Mouse (Mus musculus): Measurements from ENCODE around the gene Trim65. TPM values are rescaled to one million over a fixed set of nuclear protein-coding genes. Genes with fewer than 3 reads are reported as not detected.
A peak's percentile ranks its signal among the peaks of the same experiment; 100 is the strongest.
"Not testable (repeated sequence)": the region's sequence is repeated elsewhere in the genome, so short reads cannot be mapped to it uniquely, and the experiment has no call there.

Gene Trim65
- total RNA-seq, 2 experiments from 2014 or later, result 3.3 to 3.5 TPM

- intact Hi-C loops (cut with DNase I; ENCODE audit: low total_unique reads), result loop anchor here (5.0 kb wide), 1 partner anchor 74 kb away; no protein-coding TSS in a partner anchor
Measured at GRCm38 (mm10) chr11:116143468-116143867, 12.5 kb upstream of the Trim65 start.

DNA sequence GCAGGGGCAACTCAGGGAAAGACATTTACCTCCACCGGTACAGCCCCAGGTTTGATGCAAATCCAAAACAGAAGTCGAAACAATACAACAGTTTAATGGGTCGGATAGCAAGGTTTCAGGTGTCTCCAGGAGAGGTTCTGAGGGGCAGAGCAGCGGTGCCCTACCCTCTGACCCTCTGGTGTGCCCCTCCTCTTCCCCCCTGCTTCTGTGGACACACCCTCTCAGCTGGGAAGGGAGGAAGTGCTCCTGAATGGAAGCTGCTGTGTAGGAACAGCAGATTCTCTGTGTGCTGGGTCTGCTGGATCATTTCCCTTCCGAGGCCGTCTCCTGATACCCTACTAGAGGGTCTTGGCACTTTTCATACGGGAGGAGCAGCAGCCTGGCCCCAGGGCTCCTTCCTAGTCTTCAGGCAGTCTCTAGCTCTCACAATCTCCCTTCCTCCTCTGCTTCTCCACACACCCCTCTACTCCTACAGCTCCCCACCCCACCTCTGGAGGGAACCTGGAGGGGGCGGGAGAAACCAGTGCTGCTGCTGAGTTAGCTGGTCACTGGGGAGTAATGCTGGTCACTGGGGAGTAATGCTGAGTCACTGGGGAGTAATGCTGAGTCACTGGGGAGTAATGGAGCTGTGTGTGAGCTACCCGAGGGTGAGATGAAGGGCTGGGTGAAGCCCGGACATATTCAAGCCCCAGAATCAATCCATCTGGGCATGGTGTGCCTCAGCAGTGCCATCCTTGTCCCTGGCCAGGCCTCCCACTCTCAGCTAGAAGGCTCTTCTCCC lies 11.5 kb upstream of the Trim65 start:
- no peak for DNase-seq
- intact Hi-C loops (cut with DNase I; ENCODE audit: low total_unique reads), result loop anchor here (5.0 kb wide), 1 partner anchor 75 kb away; no protein-coding TSS in a partner anchor

More at GRCm38 (mm10) chr11:116143468-116143867, 12.5 kb upstream of the Trim65 start:
- no peak for DNase-seq

DNA sequence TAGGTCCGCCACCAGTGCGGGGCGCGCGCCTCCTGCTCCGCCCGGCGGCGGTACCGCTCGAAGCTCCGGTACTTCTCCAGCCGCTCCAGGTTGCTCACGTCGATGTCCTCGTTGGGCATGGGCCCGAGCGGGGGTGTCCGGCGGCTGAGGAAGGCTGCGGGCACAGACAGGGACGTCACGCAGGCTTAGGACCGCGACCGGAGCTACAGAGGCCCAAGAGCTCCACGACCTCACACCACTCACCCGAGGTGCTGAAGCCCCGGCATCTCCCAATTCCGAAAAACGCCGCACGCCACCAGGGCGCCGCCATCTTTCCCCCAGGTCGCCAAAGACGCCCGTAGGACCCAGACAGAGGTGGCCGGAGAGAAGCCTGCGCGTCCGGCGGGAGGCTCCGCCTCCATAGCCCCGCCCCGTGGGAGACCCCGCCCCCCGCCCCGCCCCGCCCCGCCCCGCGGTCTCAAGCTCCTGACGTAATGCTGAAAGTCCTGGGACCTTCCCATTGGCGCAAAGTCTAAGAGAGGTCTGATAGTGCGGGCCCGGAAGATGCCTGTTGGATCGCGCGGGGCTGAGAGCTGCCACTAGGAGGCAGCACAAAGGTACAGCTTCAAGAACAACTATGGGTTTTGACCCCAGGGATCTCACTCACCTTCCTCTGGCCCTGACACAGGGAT lies 7.7 kb upstream of the Trim65 start, which contains the start of gene Mrpl38:
Gene Mrpl38 (minus strand): TSS at position 401 of the 671 bp plus-strand sequence.
- peak; percentile 89 for DNase-seq
- intact Hi-C loops (cut with DNase I; ENCODE audit: low total_unique reads), result loop anchor here (10.0 kb wide), 1 partner anchor 104 kb away; the partner anchor contains the start of gene Unk

- intact Hi-C loops (cut with DNase I; ENCODE audit: low total_unique reads), result loop anchor here (10.0 kb wide), 1 partner anchor 103 kb away; the partner anchor contains the start of gene Unk
Measured at GRCm38 (mm10) chr11:116138096-116138467, 7.2 kb upstream of the Trim65 start.

DNA sequence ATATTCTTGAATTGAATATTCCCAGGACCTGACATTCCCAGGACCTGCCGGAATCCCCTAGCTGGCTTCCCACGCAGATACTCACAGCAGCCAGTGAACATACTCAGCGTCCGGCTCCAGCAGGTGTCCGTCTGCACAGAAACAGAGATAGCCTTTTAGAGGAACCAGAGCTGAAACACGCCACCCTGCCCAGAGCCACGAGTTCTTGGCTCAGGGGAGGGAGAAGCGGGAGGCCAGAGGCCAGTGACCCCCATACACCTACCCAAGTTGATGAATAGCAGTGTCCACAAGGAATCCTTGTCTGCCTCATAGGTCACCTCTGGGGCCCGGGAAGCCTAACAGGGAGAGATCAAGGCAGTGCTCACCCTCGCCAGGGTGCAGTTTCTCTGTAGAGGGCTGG lies 3.2 kb upstream of the Trim65 start:
- intact Hi-C loops (cut with DNase I; ENCODE audit: low total_unique reads), result loop anchor here (10.0 kb wide), 1 partner anchor 99 kb away; the partner anchor contains the start of gene Unk
- DNase-seq, result no peak

More at GRCm38 (mm10) chr11:116138096-116138467, 7.2 kb upstream of the Trim65 start:
- DNase-seq, result no peak

DNA sequence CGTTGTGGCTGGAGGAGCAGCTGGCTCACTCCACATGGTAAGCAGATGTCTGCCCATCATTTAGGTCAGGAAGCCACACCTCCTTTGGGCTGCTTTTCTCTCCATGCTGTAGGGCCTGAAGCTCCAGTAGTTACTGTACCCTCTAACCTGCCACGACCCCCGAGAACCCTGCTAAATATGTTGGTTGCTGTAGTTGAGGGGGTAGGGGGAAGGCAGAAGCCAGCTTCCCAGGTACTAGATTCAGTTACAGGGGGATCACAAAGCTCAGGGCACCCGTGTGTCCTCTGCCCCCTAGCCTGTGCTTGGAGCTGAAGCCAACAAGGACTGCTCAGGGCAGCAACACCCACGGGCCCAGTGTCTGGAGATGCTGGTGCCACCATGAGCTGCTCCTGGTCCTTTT lies 2.6 kb upstream of the Trim65 start:
- no peak for DNase-seq
- intact Hi-C loops (cut with DNase I; ENCODE audit: low total_unique reads), result loop anchor here (10.0 kb wide), 1 partner anchor 99 kb away; the partner anchor contains the start of gene Unk

GRCm38 (mm10) chr11:116132366-116133333 lies 1.7 kb upstream of the Trim65 start:
- DNase-seq, result no peak
- intact Hi-C loops (cut with DNase I; ENCODE audit: low total_unique reads), result loop anchor here (10.0 kb wide), 1 partner anchor 98 kb away; the partner anchor contains the start of gene Unk

GRCm38 (mm10) chr11:116131349-116132170 lies 632 bp upstream of the Trim65 start:
- intact Hi-C loops (cut with DNase I; ENCODE audit: low total_unique reads), result loop anchor here (10.0 kb wide), 1 partner anchor 97 kb away; the partner anchor contains the start of gene Unk

GRCm38 (mm10) chr11:116129993-116130487 lies 888 bp downstream of the Trim65 start:
- DNase-seq, result no peak
- intact Hi-C loops (cut with DNase I; ENCODE audit: low total_unique reads), result loop anchor here (2.0 to 10.0 kb wide), 2 partner anchors 39 to 95 kb away; partner anchors contain the start of gene Unk

More at GRCm38 (mm10) chr11:116131349-116132170, 632 bp upstream of the Trim65 start:
- no peak for DNase-seq

DNA sequence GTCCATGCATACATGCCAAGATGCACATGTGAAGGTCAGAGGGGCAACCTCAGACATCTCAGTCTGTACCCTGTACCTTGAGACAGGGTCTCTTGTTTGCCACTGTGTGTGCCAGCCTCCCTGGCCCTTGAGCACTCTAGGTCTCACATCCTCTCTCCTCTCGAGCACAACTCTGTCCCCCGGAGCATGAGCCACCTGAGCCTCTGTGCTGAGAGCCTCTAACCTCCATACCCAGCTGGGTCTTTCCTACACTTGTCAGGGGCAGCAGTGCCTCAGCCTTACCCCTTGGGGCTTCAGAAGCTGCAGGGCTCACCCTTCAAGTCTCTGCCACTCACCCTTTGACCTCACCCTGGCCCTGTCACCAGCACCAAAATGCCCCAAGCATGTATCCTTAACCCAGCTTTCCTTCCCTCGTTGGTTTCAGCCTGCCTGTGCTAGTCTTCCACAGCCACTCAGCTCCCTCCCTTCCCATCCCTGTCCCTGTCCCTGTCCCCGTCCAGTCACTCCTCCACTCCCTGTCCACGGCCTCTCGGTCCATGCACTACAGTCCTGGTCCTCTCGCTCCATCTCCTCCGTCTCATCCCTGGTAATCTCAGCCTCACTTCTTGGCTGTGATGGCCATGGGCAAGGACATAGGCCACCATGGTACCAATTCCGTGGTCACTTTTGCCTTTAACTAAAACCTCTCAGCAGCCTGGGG lies 1.7 kb downstream of the Trim65 start:
- intact Hi-C loops (cut with DNase I; ENCODE audit: low total_unique reads), result loop anchor here (2.0 kb wide), 1 partner anchor 38 kb away; no protein-coding TSS in a partner anchor
- no peak for DNase-seq

GRCm38 (mm10) chr11:116127986-116128385 lies 2.9 kb downstream of the Trim65 start:
- intact Hi-C loops (cut with DNase I; ENCODE audit: low total_unique reads), result loop anchor here (2.0 kb wide), 1 partner anchor 37 kb away; no protein-coding TSS in a partner anchor
- no peak for DNase-seq

- DNase-seq, result peak; percentile 86
- intact Hi-C loops (cut with DNase I; ENCODE audit: low total_unique reads), result no loop called here
Measured at GRCm38 (mm10) chr11:116127156-116127980, 3.6 kb downstream of the Trim65 start, which contains the start of gene Trim47. Gene Trim47, minus strand, starts transcription at chr11:116127210.

- intact Hi-C loops (cut with DNase I; ENCODE audit: low total_unique reads), result no loop called here
- no peak for DNase-seq
Measured at GRCm38 (mm10) chr11:116126261-116126660, 4.7 kb downstream of the Trim65 start.

GRCm38 (mm10) chr11:116121731-116122245 lies 9.1 kb downstream of the Trim65 start:
- DNase-seq; intact Hi-C loops (cut with DNase I; ENCODE audit: low total_unique reads): not testable (repeated sequence)

DNA sequence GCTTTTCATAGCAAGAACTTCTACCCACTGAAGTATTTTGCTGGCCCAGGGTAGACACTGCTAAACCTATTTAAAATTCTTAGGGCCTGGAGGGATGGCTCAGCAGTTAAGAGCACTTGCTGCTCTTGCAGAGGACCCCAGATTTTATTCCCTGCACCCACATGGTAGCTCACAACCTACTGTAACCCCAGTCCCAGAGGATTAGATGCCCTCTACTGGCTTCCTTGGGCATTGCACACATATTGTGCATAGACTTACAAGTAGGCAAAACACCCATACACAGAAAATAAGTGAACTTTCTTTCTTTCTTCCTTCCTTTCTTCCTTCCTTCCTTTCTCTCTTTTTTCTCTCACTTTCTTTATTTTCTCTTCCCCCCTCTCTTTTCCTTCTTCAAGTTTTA lies 13.1 kb downstream of the Trim65 start:
- DNase-seq, result no peak
- intact Hi-C loops (cut with DNase I; ENCODE audit: low total_unique reads), result no loop called here

DNA sequence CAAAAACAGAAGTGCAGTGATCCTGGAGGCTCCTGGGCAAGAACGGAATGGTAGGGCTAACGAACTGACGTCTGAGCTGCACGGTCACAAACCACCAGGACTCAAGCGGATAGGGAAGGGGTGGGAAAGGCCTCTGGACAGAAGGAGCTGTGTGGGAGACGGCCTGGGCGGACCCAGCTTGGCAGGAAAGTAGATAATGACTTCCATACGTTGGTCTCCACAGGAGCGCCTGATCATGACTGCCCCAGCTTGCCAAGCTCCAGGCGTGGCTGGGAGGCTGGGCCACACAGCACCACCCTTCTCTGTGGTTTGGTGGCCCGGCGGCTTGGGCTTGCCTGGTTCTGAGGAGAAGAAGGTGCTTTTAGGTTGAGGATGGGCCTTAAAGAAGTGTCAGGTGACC lies 13.7 kb downstream of the Trim65 start:
- DNase-seq, result peak; percentile 58
- intact Hi-C loops (cut with DNase I; ENCODE audit: low total_unique reads), result no loop called here
